Mouse (Mus musculus): ENCODE data around the gene Celf2. TPM values are rescaled to one million over a fixed set of nuclear protein-coding genes. Genes with fewer than 3 reads are reported as not detected.

Gene Celf2
- total RNA-seq, 2 experiments from 2014 or later = 518 to 531 TPM

DNA sequence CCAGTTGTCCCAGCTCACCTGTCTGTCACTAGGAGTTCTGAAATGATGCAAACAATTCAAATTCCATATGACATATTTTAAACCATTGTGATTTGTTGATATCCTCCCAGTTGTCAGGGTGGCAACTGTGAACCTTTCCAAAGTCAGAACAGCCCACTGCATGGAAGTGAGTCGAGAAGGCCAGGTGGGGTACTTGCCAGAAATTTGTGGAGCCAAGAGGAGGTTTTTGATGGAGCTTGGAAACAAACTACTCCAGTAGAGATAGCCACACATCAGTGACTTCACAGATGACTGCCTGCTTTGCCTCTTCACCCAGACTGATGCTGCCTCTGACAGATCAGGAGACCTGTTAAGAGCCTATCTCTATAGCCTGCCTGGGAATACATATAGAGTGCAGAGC, 287.5 kb downstream of the Celf2 start:
- no peak for DNase-seq (ENCODE audit: low spot score in 2 of 2)

DNA sequence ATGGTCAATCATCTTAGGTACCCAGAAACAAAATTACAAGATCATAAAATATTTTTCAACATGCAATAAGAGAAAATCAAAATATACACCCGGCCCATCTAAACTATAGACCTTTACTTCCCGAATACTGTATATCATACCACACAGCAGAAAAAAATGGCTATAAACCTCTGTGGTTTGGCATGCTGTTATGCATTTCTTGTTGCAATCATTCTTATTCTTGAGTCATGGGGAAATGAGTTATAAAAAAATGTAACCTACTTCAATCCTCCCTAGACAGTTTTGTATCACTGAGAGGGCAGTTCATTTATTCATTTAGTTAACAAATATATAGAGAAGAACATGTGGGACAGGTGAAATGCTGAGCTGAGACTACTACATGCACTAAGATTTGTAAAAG, 291.3 kb downstream of the Celf2 start:
- DNase-seq (ENCODE audit: low spot score in 2 of 2) = no peak

DNA sequence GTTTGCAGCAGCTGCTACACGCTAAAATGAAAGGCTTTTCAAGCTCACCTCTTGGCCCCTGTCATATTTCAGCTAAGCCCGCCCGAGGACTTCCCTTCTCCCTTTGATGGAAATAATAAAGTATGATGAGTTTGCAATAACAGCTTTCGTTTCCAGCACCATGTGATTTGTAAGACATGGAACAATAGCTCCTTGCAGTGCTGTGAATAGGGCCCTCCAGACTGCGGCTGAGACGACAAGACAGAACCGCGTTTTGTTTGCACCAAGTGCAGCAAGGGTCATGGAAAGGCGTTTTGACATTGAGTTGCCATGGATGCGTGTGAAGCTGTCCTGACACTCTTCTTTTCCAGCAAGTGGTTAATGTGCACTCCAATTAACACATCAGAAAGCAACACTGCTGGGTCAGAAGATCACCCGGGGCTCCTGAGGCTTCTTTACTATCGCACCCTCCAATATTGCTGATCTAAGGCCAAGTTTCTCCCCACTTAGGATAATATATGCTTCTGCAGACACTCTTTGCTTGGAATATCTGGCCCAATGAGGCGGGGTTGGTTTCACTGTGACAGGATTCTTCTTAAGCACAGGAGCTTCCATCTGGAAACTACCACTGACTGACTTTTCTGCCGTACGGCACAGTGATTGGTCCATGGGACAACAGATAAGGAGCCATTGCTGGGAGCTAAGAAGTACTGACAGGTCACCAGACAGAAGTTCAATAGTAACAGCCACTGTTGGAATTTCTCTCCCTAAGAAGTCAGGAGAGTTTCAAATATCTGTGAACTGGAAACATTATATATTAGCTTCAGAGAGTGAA, 301.5 kb downstream of the Celf2 start:
- no peak for DNase-seq (ENCODE audit: low spot score in 2 of 2)

DNA sequence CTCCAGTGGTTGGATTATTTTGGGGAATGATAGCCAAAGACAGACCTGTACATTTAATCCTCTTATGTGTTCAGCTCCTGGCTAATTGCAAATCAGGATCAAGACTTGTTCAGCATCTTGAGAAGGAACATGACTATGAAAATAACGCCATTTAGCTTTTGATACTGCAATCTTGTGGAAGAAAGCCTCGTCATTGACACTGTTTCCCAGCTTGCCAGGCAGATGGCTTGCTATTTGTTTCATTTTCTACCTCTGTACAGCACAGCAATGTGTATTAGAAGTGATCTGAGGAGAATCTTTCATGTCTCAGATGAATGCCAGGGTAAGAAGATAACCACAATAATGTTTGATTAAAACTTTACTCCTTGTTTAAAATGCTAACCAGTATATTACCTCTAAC, 315.9 kb downstream of the Celf2 start:
- no peak for DNase-seq (ENCODE audit: low spot score in 2 of 2)

DNA sequence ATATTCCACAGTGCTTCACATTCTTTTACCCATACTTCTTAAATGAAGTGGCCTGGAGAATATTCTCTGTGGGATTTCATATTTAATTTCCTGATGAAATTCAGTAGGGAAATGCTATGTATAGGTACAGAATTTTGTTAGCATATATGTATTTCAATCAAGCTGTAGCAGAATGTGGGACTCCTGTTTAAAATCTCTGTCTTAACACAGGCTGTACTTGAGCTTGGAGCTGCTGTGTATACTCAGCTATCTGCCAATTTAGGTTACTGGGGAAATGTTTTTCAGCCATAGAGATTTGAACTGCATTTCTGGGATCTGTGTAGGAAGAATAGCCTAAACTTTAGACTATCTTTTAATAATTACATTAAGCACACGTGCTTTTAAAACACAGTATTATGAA, 330.2 kb downstream of the Celf2 start:
- DNase-seq (ENCODE audit: low spot score in 2 of 2) = no peak

DNA sequence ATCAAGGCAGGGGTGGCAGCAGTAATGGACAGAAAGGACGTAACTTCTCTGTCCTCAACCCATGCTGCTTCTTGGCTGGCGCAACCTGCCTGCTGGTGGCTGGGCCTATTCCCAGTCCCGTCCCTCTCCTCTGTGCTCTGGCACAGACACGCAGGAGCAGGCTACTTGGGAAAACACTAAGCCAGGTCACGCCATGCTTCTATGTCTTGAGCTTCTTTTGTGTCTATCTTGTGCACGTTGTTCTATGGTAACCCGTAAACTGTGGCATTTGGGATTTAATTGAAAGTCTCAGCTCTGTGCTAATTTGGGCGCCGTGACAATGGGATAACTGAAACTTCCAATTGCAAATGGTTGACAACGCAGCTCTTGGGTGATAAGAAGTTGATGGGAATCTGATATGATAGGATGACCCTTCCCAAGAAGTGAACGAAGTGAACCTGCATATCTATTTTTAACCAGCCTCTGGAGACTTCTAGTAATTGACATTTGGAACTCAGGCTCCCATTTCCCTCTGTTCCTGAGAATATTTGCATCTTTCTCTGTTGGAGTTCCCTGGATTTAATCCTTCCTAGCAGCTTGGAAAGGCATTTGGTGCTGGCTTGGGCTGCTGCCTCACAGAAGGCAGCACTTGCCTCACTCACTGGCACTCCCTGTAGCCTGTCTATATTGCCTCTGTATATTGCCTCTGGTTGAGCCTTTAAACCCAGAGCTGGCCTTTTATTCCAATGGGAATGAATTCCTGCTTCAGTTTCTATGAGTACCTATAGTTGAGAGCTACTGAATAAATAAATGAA, 335.9 kb downstream of the Celf2 start:
- peak; percentile 47 to 60 for DNase-seq (ENCODE audit: low spot score in 2 of 2)

DNA sequence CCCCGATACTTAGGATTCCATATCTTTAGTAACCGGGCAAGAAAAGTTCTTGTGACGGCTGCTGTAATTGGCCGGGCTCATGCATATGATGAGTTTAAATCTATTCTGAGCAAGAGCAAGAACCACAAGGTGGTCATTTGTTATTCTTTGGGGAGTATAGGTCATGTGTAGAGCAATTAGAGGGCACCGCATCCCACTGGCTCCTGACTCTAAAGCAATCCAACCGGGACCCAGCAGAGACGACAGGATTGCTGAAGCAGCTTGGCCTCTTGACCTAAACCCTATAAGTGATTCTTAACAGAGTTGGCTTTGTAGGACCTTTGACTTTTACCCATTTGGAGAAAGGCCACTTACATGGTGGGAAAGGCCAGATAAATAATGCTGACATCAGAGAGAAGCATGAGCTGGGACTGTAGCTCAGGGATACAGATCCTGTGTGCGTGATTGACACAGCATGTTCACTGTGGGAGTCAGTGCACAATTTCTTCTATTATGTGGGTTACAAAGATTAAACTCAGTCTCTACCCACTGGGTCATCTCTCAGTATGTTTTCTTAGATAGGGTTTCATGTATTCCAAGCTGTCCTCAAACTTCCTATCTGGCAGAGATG, 338.2 kb downstream of the Celf2 start:
- DNase-seq (ENCODE audit: low spot score in 2 of 2) = no peak

DNA sequence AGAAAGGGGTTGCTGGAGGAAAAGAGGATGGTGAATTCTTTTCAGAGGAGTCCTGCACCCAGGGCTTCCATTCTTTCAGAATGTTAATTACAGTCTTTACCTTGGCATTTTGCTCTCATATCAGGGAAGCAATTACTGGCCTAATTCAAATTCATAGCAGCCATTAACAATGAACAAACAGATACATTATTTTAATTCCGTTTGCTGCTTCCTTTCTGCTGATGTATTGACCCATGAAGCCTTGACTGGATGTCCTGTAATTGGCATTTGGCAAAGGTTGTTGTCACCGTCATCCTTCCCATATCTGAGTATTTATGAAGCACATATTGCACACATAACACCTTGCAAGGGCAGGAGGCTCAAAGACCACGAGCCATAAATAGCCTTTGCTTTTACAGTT, 343.6 kb downstream of the Celf2 start:
- no peak for DNase-seq (ENCODE audit: low spot score in 2 of 2)

DNA sequence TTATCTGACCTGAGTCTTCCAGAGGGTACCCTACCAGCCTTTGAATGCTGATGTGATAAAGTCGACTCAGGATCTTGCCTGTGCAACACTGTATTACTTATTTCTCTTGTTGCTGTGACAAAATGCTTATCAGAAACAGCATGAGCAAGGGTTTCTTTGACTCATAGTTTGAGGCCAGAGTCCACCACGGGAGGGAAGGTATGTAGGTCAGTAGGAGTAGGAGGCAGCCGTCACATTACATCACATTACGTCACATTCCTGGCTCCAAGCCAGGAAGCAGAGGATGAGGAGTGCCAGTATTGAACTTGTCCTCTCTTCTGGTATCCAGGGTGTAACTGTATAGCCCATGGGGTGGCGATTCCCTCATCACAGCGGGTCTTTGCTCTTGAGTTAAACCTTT, 349.3 kb downstream of the Celf2 start:
- no peak for DNase-seq (ENCODE audit: low spot score in 2 of 2)

DNA sequence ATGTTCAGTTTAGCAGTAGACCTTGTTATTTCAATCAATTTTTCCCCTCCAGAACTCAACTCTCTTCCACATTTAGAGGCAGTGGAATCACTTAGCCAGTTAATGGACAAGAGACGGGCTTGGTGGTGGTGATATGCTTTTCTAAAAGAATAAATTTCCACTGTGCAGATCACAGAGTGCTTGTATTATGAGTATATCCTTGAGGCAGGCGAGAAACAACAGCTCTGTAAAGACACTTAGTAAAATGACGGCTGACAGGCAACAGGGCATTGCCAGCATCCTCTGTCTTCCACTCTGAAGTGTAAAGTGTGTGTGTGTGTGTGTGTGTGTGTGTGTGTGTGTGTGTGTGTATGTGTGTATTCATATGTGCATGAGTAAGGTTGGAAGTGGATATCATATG, 362.1 kb downstream of the Celf2 start:
- no peak for DNase-seq (ENCODE audit: low spot score in 2 of 2)

DNA sequence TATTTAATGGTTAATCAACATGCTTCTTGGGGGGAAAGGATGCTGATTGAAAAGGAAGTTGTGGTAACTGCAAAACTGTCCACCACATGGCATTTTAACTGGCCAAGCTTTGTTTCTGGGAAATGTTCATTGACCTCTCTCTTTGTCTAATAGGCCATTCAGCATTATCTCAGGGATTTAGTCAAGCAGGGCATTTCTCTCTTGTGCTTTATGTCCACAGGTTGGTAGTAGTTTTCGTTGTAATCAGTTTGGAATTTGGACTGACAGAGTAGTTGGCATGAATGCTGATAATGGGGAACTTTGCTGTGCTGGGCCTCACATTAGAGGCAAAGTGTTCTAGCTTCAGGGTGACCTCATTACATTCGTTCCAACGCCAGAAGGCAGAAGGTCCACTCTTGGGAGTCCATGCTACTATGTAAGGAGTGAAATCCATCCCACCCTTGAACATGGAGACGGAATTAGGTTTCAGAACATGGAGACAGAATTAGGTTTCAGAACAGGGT, 363.8 kb downstream of the Celf2 start:
- DNase-seq (ENCODE audit: low spot score in 2 of 2) = no peak

DNA sequence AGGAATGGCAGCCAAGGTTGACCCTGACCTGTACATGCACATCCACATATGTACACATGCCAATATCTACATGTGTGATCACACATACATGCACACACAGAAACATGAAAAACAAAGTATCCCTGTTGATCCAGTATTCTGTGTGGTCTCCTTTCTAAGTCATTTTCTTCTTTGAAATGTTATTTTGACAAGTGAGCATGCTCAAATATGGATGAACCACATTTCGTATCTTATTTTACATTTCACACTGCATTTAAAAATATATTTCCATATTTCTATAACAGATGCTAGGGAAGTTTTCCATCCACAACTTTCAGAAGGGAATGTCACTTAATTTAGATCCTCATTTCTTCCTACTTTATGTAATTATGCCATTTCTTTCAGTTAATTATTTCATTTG, 364.5 kb downstream of the Celf2 start:
- DNase-seq (ENCODE audit: low spot score in 2 of 2) = no peak

DNA sequence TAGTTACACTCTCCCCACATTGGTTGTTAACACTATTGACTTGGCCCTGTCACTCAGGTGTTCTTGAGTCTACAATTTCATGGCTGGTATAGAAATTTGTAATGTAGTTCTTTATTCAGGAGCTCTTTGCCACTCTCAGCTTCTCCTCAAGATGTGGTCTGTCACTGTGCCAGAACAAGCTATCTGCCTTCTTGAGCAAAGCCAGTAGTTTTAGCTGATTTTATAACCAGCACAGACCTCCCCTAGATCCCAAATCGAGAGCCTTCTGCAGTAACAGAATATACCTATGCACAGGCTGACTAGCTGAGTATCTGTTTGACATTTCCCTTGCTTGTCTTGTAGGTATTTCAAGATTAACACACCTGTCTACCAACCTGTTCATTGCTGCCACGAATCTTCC, 386.0 kb downstream of the Celf2 start:
- no peak for DNase-seq (ENCODE audit: low spot score in 2 of 2)

DNA sequence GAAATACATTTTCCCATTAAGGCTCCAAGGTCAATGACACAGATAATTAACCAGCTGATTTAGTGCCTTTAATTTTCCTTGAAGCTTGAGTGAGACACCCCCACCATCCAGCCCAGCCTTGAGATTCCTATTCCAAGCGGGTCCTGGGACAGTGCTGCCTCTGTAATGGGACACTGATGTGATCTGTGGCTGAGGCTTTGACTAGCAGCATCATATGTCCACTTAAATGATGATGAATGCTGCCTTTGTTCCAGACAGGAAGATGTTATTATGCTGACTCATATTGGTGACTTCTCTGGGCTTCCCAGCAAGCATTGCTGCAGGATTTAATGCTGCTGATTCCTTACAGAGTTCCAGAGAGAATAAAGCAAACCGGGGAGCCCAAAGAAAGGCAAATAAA, 393.6 kb downstream of the Celf2 start:
- no peak for DNase-seq (ENCODE audit: low spot score in 2 of 2)

DNA sequence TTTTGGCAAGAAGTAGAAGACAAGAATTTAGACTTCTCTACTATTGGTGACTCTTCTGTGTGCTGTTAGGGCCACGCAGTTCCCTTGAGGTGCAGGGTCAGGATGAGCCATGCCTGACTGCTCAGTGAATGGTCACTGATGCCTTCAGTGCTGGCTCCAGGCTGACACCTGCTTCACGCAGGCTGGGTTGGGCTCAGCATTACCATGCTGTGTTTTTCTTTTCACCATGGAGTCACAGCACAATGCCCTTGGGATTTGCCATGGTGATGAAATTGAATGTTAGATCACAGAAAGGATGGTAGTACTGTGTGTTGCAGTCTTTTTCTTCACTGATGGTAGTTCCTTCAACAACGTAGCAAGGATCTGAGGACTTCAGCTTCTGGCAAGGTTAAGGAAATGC, 394.2 kb downstream of the Celf2 start:
- DNase-seq (ENCODE audit: low spot score in 2 of 2) = no peak

DNA sequence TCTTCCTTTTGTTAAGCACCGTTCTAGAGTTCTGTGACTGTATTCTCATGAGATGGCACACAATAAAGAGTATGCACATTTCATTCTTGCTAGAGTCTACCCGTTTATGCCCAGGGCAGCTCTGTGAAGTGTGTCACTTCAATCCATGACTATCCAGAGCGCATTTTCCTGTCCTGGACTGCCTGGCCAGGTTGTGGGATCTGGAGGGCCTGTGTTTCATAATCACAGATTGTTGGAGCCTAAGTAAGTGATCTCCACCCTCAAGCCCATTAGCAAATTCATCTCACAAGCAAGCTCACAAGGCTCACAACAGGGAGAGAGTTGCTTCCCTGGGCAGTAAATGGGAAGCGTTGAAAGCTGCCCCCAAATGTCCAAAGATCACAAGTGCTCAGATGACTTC, 395.6 kb downstream of the Celf2 start:
- no peak for DNase-seq (ENCODE audit: low spot score in 2 of 2)

DNA sequence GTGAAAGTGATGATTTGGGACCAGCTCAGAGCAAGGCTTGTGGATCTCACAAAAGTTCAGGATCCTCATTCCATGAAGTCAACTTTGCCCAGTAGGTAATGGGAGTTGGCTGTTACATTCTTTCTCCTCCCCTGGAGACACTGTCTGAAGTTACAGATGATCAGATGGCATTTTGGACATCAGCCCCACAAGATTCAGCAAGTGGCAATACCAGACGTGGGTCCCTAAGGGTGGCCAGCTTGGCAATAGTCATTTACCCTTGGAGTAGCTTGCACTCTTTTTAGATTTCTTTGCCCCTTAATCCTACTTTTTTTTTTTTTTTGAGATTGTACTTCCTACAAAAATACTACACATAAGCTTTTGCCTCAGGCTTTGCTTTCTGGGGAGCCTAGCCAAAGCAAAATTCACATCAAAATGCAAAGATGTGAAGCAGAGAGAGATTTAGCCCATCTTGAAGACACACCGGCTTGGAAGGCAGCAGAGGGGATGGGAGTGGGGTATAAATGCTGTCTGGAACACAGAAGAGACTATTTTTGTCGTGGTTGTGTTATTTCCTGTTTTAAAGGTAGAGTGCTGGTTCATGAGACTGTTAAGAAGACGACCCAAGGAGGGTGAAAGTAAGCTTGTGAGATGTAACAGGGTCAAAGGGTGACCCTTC, 397.1 kb downstream of the Celf2 start:
- DNase-seq (ENCODE audit: low spot score in 2 of 2) = no peak

DNA sequence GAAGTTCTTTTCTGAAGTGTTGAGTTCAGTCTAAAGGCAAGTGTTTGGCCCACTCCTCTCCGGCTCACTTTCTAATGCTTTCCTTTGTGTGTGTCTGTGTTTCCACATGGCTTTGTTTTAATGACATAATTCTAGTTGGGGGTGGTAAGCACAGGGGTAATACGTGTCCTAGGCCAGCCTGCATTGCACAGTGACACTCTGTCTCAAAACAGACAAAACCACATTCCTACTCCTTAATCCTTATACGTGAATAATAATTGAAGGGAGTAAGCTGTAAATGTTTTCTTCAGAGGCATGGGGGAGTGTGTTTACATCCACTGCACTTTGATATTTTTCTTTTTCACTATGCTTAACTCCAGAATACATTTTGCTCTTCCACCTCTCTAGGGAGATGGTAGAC, 415.9 kb downstream of the Celf2 start:
- DNase-seq (ENCODE audit: low spot score in 2 of 2) = no peak

DNA sequence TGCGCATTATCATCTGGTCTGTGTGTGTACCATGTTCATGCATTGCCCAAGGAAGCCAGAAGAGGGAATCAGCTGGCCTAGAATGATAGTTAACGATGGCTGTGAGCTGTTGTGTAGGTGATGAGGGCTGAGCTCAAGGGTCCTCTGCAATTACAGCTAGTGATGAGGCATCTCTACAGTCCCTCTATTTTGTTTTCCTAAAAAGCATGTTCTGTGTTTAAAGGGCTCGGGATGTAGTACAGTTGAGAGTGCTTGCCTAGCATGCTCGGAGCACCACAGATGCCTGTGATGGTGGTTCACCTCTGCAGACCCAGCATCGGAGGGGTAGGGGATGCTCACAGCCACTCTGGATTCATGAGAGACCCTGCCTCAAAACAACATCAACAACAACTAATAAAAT, 416.7 kb downstream of the Celf2 start:
- DNase-seq (ENCODE audit: low spot score in 2 of 2) = no peak

DNA sequence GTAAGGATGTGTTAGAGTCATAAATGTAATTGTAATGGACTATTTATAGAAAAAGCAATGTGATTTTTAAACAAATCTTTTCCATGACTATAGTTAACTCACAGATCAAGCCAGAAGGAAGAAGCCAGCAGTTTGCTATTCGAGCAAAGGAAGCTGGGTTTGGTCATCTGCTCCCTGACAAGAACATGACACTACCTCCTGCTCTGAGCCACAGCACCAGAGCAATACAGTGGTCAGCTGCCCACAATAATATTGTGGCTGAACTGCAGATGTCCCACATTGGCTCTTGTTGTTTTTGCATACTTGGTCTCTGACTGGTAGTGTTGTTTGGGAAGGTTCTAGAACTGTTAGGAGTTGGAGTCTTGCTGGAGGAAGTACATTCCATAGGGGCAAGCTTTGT, 418.9 kb downstream of the Celf2 start:
- no peak for DNase-seq (ENCODE audit: low spot score in 2 of 2)

DNA sequence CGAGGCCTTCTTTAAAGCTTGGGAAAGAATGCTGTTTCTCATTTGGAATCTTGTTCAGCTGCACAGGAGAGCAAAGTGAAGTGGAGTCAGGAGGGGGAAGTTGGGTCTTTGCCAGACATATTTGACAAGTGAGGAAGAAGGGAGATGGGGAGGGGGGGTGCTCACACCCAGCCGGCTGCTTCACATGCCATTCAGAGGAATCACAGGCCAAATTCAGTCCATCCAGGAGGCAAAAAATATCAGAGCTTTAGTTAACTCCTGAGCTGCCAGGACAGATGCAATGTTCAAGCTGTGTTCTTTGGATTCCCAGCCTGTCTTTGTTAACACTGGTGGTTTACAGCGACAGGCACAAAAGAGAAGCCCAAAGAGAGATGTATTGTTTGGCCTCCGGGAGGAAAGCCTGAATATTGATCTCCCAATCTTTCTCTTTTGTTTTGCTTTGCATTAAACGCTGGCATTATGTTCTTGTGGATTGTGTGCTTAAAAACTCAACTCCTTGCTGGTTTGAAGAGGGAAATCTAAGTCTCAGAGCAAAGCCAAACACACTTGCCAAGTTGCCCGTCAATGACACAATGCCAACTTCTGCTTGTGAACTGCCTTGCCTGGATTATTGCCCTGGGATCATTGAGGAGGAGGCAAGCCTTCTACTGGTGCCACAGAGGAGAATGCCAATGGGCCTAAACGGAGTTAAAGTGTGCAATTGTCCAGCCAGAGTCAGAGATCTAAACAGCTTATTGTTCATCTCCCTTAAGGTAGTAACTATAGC, 420.1 kb downstream of the Celf2 start:
- DNase-seq (ENCODE audit: low spot score in 2 of 2) = peak; percentile 52 to 65
